Mouse (Mus musculus): ENCODE measurements around the gene Prr13.

DNA sequence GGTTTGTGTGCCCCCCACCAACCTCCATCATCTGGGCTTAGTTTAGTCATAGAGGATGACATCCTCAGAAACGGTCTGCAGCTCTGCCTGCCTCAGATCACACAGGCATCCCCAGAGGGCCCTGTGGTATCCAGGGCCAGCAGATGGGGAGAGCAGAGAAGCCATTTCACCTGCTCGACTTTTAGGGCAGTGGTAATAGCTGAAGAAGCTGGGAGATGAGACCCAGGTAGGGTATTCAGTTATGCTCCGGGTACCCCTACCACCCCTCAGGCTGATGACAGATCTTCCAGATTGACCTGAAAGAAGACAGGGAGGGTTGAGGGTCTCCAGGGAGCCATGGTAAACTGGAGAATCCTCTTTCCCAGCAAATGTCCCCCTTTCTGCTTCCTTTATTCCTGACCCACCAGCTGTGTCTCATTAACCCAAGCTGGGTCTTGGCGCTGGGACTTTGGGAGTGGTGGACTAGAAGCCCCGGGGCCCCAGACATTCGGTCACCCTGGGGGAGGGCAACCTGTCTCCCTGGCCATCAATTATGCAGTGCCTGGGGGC, 52.5 kb downstream of the Prr13 start:
- no peak for TF ChIP-seq POLR2A (IDR thresholded peaks at IDR 0.05; ENCODE audit: control insufficient read depth, extremely low read depth, insufficient read depth, low read length, poor library complexity)
- TF ChIP-seq CTCF (IDR thresholded peaks at IDR 0.05; ENCODE audit: borderline replicate concordance, control insufficient read depth, extremely low read depth, insufficient read depth, low read length, poor library complexity) = no peak

Data from thymus, adult 2 months (tissue).